Comparison of ENCODE assay signal across 8 mouse cellular contexts in genomic region chr7:24904936-24905335, GRCm38 (mm10). TPM values are rescaled to one million over a fixed set of nuclear protein-coding genes. Genes with fewer than 3 reads are reported as not detected.
DNase-seq lines count a peak whose midpoint lies in the region; ATAC-seq lines count a peak whose summit lies in the region.
"Had no signal": no experiment of that assay in that cellular context is flagged by ENCODE, and none has a peak within 500 bp of the region (broad histone marks: within the 10 kb centered on the region; RNA-seq: fewer than 3 reads in every experiment).

No protein-coding gene starts in this region.

- intact Hi-C loops in heart, postnatal 14 days (cut with DNase I): loop anchor here (2.0 to 10.0 kb wide), 3 partner anchors 14 to 320 kb away; partner anchors contain the start of genes Dedd2, Rabac1 and Zfp526
- intact Hi-C loops in left cerebral cortex, postnatal 36 days (cut with DNase I): no loop called here

- peak; percentile 79 for DNase-seq in CD4-positive helper T cell, adult 2 months (ENCODE audit: low read depth, low spot score)
- DNase-seq in T-cell, adult 2 months (ENCODE audit: low spot score): peak; percentile 68
- DNase-seq in embryo, embryonic 11.5 days (ENCODE audit: low read depth, low spot score): peak; percentile 62
- DNase-seq in heart, postnatal 14 days: peak; percentile 51 to 69
- DNase-seq in left cerebral cortex, postnatal 36 days (ENCODE audit: low spot score in 2 of 2): peak; percentile 39 to 61
- peak; percentile 55 to 67 for DNase-seq in spleen, adult 18-20 months

- peak; percentile 41 for ATAC-seq in megakaryocyte-erythroid progenitor cell, adult 5-6 weeks (replicated peaks; ENCODE audit: low FRiP score, low TSS enrichment, poor library complexity, severe bottlenecking)

RNA-seq across cellular contexts. Expression of gene Arhgef1, which starts 2.2 kb away (rescaled TPM):
- total RNA-seq in heart, postnatal 14 days (2021): 10 to 100 TPM; 76.1 to 78.7 TPM
- total RNA-seq in left cerebral cortex, postnatal 36 days (2021): 10 to 100 TPM; 58.2 to 98.5 TPM
- total RNA-seq in megakaryocyte-erythroid progenitor cell, adult 5-6 weeks (2014; fragmentation: Nextera tagmentation): 104 and 120 TPM in 2 replicates
- total RNA-seq in megakaryocyte-erythroid progenitor cell, adult 5-6 weeks (2017): 21.9 and 32.8 TPM in 2 replicates

RNA-seq across cellular contexts. Expression of gene Cd79a, which starts 7.8 kb away (rescaled TPM):
- total RNA-seq in heart, postnatal 14 days (2021): 1 to 10 TPM; 1.3 to 1.5 TPM
- under 1 TPM; 0.49 to 0.54 TPM for total RNA-seq in left cerebral cortex, postnatal 36 days (2021)
- 1.5 and 29.5 TPM in 2 replicates for total RNA-seq in megakaryocyte-erythroid progenitor cell, adult 5-6 weeks (2014; fragmentation: Nextera tagmentation)
- 4.4 TPM in 1 of 2 replicates, not detected in the other for total RNA-seq in megakaryocyte-erythroid progenitor cell, adult 5-6 weeks (2017)

RNA-seq across cellular contexts. Expression of gene Rps19, which starts 20.8 kb away (rescaled TPM):
- 100 to 1,000 TPM; 529 to 548 TPM for total RNA-seq in heart, postnatal 14 days (2021)
- total RNA-seq in left cerebral cortex, postnatal 36 days (2021): 100 to 1,000 TPM; 456 to 499 TPM
- total RNA-seq in megakaryocyte-erythroid progenitor cell, adult 5-6 weeks (2014; fragmentation: Nextera tagmentation): 4,961 and 5,532 TPM in 2 replicates
- 979 and 1,008 TPM in 2 replicates for total RNA-seq in megakaryocyte-erythroid progenitor cell, adult 5-6 weeks (2017)

RNA-seq across cellular contexts. Expression of gene Dmrtc2, which starts 35.1 kb away (rescaled TPM):
- not detected for total RNA-seq in heart, postnatal 14 days (2021)
- total RNA-seq in left cerebral cortex, postnatal 36 days (2021): not detected
- not detected in 2 replicates for total RNA-seq in megakaryocyte-erythroid progenitor cell, adult 5-6 weeks (2014; fragmentation: Nextera tagmentation)
- not detected in 2 replicates for total RNA-seq in megakaryocyte-erythroid progenitor cell, adult 5-6 weeks (2017)
- total RNA-seq: left cerebral cortex, postnatal 25 days had no signal

RNA-seq across cellular contexts. Expression of gene Lypd4, which starts 35.2 kb away (rescaled TPM):
- not detected for total RNA-seq in heart, postnatal 14 days (2021)
- not detected for total RNA-seq in left cerebral cortex, postnatal 36 days (2021)
- total RNA-seq in megakaryocyte-erythroid progenitor cell, adult 5-6 weeks (2014; fragmentation: Nextera tagmentation): not detected in 2 replicates
- total RNA-seq in megakaryocyte-erythroid progenitor cell, adult 5-6 weeks (2017): not detected in 2 replicates
- total RNA-seq: left cerebral cortex, postnatal 25 days had no signal

Comparison
In these comparisons a context has a peak if more than half of its experiments do, and no peak if none do; other contexts are left out.
1. Peak in every context shown above with its lines: DNase-seq and ATAC-seq.